Mouse (Mus musculus) heart, adult 2 months (tissue): ENCODE data around the gene Itfg2.

ENCODE experiments used
- CTCF ChIP-seq: fragments of 200-600 bp; IDR thresholded peaks from 2 replicates; pipeline ENCODE4 v1.8.1; 2022; ENCODE audit warnings: antibody characterized with exemption, mild to moderate bottlenecking, moderate library complexity
- EP300 ChIP-seq: fragments of 200-500 bp; IDR thresholded peaks from 2 replicates; pipeline ENCODE4 v1.6.1; 2011; ENCODE audit warnings: low read depth, low read length, control low read depth; ENCODE audit not compliant: insufficient read depth
- POLR2A ChIP-seq: fragments of 200-500 bp; IDR thresholded peaks from 2 replicates; pipeline ENCODE4 v1.6.1; 2011; ENCODE audit warnings: mild to moderate bottlenecking, low read depth, low read length, control low read depth; ENCODE audit not compliant: insufficient read depth

- TF ChIP-seq POLR2A: no peak
- TF ChIP-seq CTCF: no peak
- no peak for TF ChIP-seq EP300
These were observed 27.0 kb downstream of the Itfg2 start for GRCm38 (mm10) chr6:128397574-128398261.
